Mouse (Mus musculus) ES-E14 (cell line): Measurements from ENCODE around the gene Slc25a5.

ENCODE experiments used
- CHD2 ChIP-seq: IDR thresholded peaks from 2 replicates; pipeline ENCODE4 v1.6.1; 2014; ENCODE audit warnings: mild to moderate bottlenecking, low read depth, low read length, inconsistent platforms
- HCFC1 ChIP-seq: IDR thresholded peaks from 2 replicates; pipeline ENCODE4 v1.6.1; 2012; ENCODE audit warnings: low read length, inconsistent platforms, borderline replicate concordance; ENCODE audit not compliant: insufficient read depth
- ZC3H11A ChIP-seq: IDR thresholded peaks from 2 replicates; pipeline ENCODE4 v1.6.1; 2012; ENCODE audit warnings: low read depth, mild to moderate bottlenecking, inconsistent platforms, low read length, borderline replicate concordance
- ZNF384 ChIP-seq: IDR thresholded peaks from 2 replicates; pipeline ENCODE4 v1.6.1; 2012; ENCODE audit warnings: low read depth, low read length, inconsistent platforms

GRCm38 (mm10) chrX:36808318-36808683 is 12.8 kb downstream of the Slc25a5 start:
- TF ChIP-seq ZNF384 = no peak
- no peak for TF ChIP-seq HCFC1
- no peak for TF ChIP-seq ZC3H11A
- no peak for TF ChIP-seq CHD2
